Mouse (Mus musculus): ENCODE measurements around the gene Dazap2.

DNA sequence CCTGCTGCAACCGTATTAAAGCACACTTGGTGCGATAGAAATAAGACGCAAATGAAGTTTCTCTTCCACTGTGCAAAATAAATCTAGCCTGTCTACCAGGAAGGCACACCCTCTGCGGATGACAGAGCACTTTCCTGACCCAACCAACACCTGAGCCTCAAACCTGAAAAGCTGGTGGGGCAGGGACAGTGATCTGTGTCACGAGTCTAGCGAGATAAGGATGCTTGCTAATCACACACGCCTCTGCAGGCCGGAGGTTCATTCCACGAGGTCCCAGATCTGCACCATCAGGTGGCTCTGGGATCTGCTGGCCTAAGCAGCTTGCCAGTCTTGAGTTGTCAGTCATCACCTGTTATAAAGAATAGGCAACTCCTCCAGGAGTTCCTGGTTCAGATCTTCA is 36.5 kb downstream of the Dazap2 start:
- no peak for TF ChIP-seq CTCF (IDR thresholded peaks at IDR 0.05; ENCODE audit: insufficient read depth, low read length)
- TF ChIP-seq POLR2A (IDR thresholded peaks at IDR 0.05; ENCODE audit: borderline replicate concordance, extremely low read depth, low read depth, low read length) = no peak
